Mouse (Mus musculus): ENCODE measurements around the gene Rfc2. TPM values are rescaled to one million over a fixed set of nuclear protein-coding genes. Genes with fewer than 3 reads are reported as not detected.
A peak's percentile ranks its signal among the peaks of the same experiment; 100 is the strongest.

The Rfc2 gene
- polyA plus RNA-seq (2015; fragmentation: Nextera tagmentation; extraction: Ambion mirVana): 88.6 and 93.2 TPM in 2 replicates

DNA sequence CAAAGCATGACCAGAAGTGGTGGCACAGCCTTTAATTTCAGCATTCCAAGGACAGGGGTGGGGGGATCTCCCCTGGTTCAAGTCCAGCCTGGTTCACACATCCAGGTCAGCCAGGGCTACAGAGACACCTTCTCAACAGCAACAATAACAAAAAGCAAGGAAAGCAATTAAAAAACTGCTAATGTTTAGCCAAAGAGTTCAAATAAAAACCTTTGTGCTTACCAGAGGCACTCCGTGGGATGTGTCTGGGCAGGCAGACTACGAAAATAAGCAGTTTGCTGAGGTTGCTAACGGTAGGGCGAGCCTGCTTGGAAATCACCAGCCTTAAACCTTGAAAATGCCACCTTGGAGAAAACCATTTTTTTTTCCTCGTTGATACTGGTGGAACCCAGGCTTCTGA lies at the start of gene Rfc2:
Rfc2 (plus strand) TSS at position 221 of the 400 bp plus-strand sequence.
- no peak for TF ChIP-seq CTCF (IDR thresholded peaks at IDR 0.05; ENCODE audit: low read depth)
- Histone ChIP-seq H3K4me1 (replicated peaks; ENCODE audit: control insufficient read depth, insufficient read depth, low read length) (no peaks in the 10 kb centered on the region), H3K27me3 (replicated peaks; ENCODE audit: control insufficient read depth, insufficient read depth, low read length) (no peaks in the 10 kb centered on the region), H3K27ac (ENCODE audit: low read depth, low read length) (no peak within 1 kb of the TSS), H3K4me2 (replicated peaks; ENCODE audit: low read depth) (no peak within 1 kb of the TSS), H3K9me3 (ENCODE audit: control insufficient read depth) (no peaks in the 10 kb centered on the region), H3K36me3 (ENCODE audit: control insufficient read depth, insufficient read depth) (no peaks in the 10 kb centered on the region), H3K4me3 (ENCODE audit: low read depth, low read length) (no peak within 1 kb of the TSS), H3K9ac (ENCODE audit: low read depth, low read length) (no peak within 1 kb of the TSS)
- WGBS: 76% methylated on average over 5 of the region's 5 CpGs
- ATAC-seq: no peak

DNA sequence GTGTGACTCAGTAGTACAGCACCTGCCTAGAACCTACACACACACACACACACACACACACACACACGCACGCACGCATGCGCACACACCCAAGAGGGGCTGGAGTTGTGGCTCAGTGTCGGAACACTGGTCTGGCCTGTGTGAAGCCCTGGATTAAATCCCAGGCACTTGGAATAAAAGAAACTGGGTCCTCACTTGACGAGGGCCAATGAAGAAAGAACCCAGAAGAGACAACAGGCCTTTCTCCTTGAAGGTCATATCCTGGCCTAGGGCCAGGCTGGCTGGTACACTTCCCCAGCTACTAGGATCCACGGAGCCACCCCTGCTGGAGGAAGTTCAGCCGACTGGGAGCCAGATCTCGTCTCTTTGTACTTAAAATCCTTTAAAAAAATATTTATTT lies 49.6 kb upstream of the Rfc2 start:
- H3K4me1 ChIP-seq (replicated peaks; ENCODE audit: control insufficient read depth, insufficient read depth, low read length): no peaks in the 10 kb centered on the region
- H3K27ac ChIP-seq (ENCODE audit: low read depth, low read length): no peak overlapping the region
- H3K9me3 ChIP-seq (ENCODE audit: control insufficient read depth): no peaks in the 10 kb centered on the region
- WGBS: 73% methylated on average over 9 of the region's 9 CpGs
- peaks cover 42% of the 10 kb centered on the region for H3K36me3 ChIP-seq (ENCODE audit: control insufficient read depth, insufficient read depth)
- no peak for ATAC-seq
- TF ChIP-seq CTCF (IDR thresholded peaks at IDR 0.05; ENCODE audit: low read depth): no peak
- H3K9ac ChIP-seq (ENCODE audit: low read depth, low read length): no peak overlapping the region
- no peak overlapping the region for H3K4me3 ChIP-seq (ENCODE audit: low read depth, low read length)
- no peaks in the 10 kb centered on the region for H3K27me3 ChIP-seq (replicated peaks; ENCODE audit: control insufficient read depth, insufficient read depth, low read length)
- H3K4me2 ChIP-seq (replicated peaks; ENCODE audit: low read depth): no peak overlapping the region

DNA sequence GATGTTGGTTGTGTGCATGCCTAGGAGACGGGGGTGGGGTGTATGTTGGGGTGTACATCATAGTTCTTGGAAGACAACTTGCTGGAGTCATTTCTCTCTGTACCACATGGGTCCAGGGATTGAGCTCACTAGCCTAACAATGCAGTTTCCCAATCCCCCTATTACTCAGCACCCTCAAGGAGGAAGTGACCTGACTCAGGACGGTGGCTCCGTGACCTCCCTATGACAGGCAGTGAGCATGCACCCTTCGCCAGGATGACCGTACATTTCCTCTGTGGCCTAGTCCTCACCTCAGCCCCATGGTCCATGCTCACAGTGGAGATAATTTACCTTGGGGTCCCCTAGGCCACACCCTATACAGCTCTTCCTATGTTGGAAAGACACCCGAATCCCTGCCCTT lies 48.7 kb upstream of the Rfc2 start:
- H3K27ac ChIP-seq (ENCODE audit: low read depth, low read length): no peak overlapping the region
- no peaks in the 10 kb centered on the region for H3K9me3 ChIP-seq (ENCODE audit: control insufficient read depth)
- no peak for ATAC-seq
- WGBS: 91% methylated on average over 6 of the region's 6 CpGs
- H3K4me1 ChIP-seq (replicated peaks; ENCODE audit: control insufficient read depth, insufficient read depth, low read length): no peaks in the 10 kb centered on the region
- no peaks in the 10 kb centered on the region for H3K27me3 ChIP-seq (replicated peaks; ENCODE audit: control insufficient read depth, insufficient read depth, low read length)
- H3K36me3 ChIP-seq (ENCODE audit: control insufficient read depth, insufficient read depth): peaks cover 43% of the 10 kb centered on the region
- H3K4me2 ChIP-seq (replicated peaks; ENCODE audit: low read depth): no peak overlapping the region
- TF ChIP-seq CTCF (IDR thresholded peaks at IDR 0.05; ENCODE audit: low read depth): no peak
- H3K9ac ChIP-seq (ENCODE audit: low read depth, low read length): no peak overlapping the region
- no peak overlapping the region for H3K4me3 ChIP-seq (ENCODE audit: low read depth, low read length)

DNA sequence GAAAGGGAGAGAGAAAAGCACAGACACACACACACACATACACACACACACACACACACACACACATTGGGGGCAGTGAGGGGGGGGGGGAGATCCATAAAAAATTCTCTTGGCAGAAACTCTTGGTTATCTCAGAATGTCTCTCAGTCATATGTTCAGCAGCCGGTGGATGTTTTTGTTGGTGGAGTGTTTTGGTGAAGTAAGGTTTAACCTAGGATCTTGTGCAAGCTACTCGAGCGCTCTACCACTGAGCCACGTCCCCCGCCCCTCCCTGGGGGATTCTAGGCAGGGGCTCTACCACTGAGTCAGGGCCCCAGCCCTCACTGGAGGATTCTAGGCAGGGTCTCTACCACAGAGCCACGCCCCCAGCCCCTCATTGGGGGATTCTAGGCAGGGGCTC lies 45.1 kb upstream of the Rfc2 start:
- H3K9ac ChIP-seq (ENCODE audit: low read depth, low read length): no peak overlapping the region
- no peak for ATAC-seq
- H3K27me3 ChIP-seq (replicated peaks; ENCODE audit: control insufficient read depth, insufficient read depth, low read length): no peaks in the 10 kb centered on the region
- peaks cover 5% of the 10 kb centered on the region; the same call in 1 of the 2 replicates for H3K4me1 ChIP-seq (replicated peaks; ENCODE audit: control insufficient read depth, insufficient read depth, low read length)
- no peak overlapping the region for H3K27ac ChIP-seq (ENCODE audit: low read depth, low read length)
- TF ChIP-seq CTCF (IDR thresholded peaks at IDR 0.05; ENCODE audit: low read depth): no peak
- no peak overlapping the region for H3K4me2 ChIP-seq (replicated peaks; ENCODE audit: low read depth)
- no peaks in the 10 kb centered on the region for H3K9me3 ChIP-seq (ENCODE audit: control insufficient read depth)
- 79% methylated on average over 6 of the region's 6 CpGs for WGBS
- no peak overlapping the region for H3K4me3 ChIP-seq (ENCODE audit: low read depth, low read length)
- peaks cover 50% of the 10 kb centered on the region for H3K36me3 ChIP-seq (ENCODE audit: control insufficient read depth, insufficient read depth)

DNA sequence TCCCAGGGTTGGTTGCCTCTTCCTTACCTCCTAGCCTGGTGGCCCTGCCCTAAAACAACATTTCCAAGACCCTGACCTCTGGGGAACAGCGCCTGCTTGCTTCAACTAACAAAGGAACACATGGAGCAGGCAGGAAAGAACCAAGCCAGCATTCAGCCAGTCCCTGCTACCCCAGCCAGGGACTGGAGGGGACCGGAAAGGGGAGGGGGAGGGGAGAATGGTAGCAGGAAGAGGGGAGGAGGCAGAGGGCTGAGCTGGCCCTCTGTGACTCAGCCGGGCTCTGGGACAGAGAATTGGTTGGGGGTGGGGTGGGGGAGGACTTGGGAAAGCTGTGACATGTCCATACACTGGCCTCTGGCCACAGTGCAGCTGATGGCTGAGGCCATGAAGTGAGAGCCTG lies 41.3 kb upstream of the Rfc2 start:
- peak; percentile 51; the same call in 1 of the 2 replicates for ATAC-seq
- no peak overlapping the region; the same call in 1 of the 2 replicates for H3K4me2 ChIP-seq (replicated peaks; ENCODE audit: low read depth)
- peak overlapping the region; percentile 15 for H3K27ac ChIP-seq (ENCODE audit: low read depth, low read length)
- peaks cover 10% of the 10 kb centered on the region; the same call in 1 of the 2 replicates for H3K4me1 ChIP-seq (replicated peaks; ENCODE audit: control insufficient read depth, insufficient read depth, low read length)
- no peaks in the 10 kb centered on the region for H3K9me3 ChIP-seq (ENCODE audit: control insufficient read depth)
- peak; percentile 19; the same call in 1 of the 2 replicates for TF ChIP-seq CTCF (IDR thresholded peaks at IDR 0.05; ENCODE audit: low read depth)
- H3K27me3 ChIP-seq (replicated peaks; ENCODE audit: control insufficient read depth, insufficient read depth, low read length): no peaks in the 10 kb centered on the region
- H3K9ac ChIP-seq (ENCODE audit: low read depth, low read length): no peak overlapping the region
- 26% methylated on average over 3 of the region's 3 CpGs for WGBS
- no peak overlapping the region for H3K4me3 ChIP-seq (ENCODE audit: low read depth, low read length)
- H3K36me3 ChIP-seq (ENCODE audit: control insufficient read depth, insufficient read depth): peaks cover 20% of the 10 kb centered on the region

DNA sequence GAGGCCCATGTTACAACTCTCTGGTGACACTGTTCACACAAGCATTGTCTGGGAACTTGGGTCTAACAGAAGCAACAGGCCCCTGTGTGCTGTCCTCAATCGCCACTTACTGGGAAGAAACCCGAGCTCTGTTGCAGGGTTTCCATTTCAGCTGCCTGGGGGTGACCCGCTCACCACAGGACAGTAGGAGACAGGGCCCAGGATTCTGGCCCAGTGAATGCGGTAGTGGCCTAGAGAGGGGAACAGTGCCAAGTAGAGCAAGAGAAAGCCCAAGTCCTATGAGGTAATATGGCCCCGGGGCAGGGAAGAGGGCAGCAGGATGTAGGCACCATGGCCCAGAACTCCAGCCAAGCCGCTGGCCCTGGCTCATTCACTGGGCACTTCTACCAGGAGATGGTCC lies 40.3 kb upstream of the Rfc2 start:
- TF ChIP-seq CTCF (IDR thresholded peaks at IDR 0.05; ENCODE audit: low read depth): no peak
- no peak for ATAC-seq
- no peaks in the 10 kb centered on the region for H3K27me3 ChIP-seq (replicated peaks; ENCODE audit: control insufficient read depth, insufficient read depth, low read length)

More for the DNA sequence above, 40.3 kb upstream of the Rfc2 start:
- no peak overlapping the region for H3K27ac ChIP-seq (ENCODE audit: low read depth, low read length)
- no peak overlapping the region for H3K9ac ChIP-seq (ENCODE audit: low read depth, low read length)
- peaks cover 10% of the 10 kb centered on the region; the same call in 1 of the 2 replicates for H3K4me1 ChIP-seq (replicated peaks; ENCODE audit: control insufficient read depth, insufficient read depth, low read length)
- H3K4me2 ChIP-seq (replicated peaks; ENCODE audit: low read depth): no peak overlapping the region
- 81% methylated on average over 6 of the region's 6 CpGs for WGBS
- peaks cover 12% of the 10 kb centered on the region; the same call in 1 of the 2 replicates for H3K36me3 ChIP-seq (ENCODE audit: control insufficient read depth, insufficient read depth)
- H3K4me3 ChIP-seq (ENCODE audit: low read depth, low read length): no peak overlapping the region
- no peaks in the 10 kb centered on the region for H3K9me3 ChIP-seq (ENCODE audit: control insufficient read depth)

All from intestine, postnatal 0 days (tissue).